Mouse (Mus musculus): ENCODE results near the gene Ltbp4.

Ltbp4 gene

GRCm38 (mm10) chr7:27355745-27356240 lies 18.3 kb upstream of the Ltbp4 start, which contains the start of gene Shkbp1:
Gene Shkbp1 (minus strand): TSS chr7:27356019.
- peak; percentile 74 for DNase-seq (ENCODE audit: low spot score)

GRCm38 (mm10) chr7:27355261-27355660 lies 17.8 kb upstream of the Ltbp4 start:
- DNase-seq (ENCODE audit: low spot score): no peak

- no peak for DNase-seq (ENCODE audit: low spot score)
These were observed 17.3 kb upstream of the Ltbp4 start for GRCm38 (mm10) chr7:27354783-27355182.

GRCm38 (mm10) chr7:27354144-27354543 lies 16.7 kb upstream of the Ltbp4 start:
- DNase-seq (ENCODE audit: low spot score): no peak

GRCm38 (mm10) chr7:27345444-27345843 lies 8.0 kb upstream of the Ltbp4 start:
- DNase-seq (ENCODE audit: low spot score): no peak

- DNase-seq (ENCODE audit: low spot score): no peak
These were observed 5.1 kb upstream of the Ltbp4 start for GRCm38 (mm10) chr7:27342595-27342994.

- peak; percentile 70 for DNase-seq (ENCODE audit: low spot score)
These were observed 2.0 kb upstream of the Ltbp4 start for GRCm38 (mm10) chr7:27339519-27339918.

- no peak for DNase-seq (ENCODE audit: low spot score)
These were observed 1.6 kb upstream of the Ltbp4 start for GRCm38 (mm10) chr7:27339114-27339513.

- DNase-seq (ENCODE audit: low spot score): peak; percentile 83
These were observed 1.3 kb downstream of the Ltbp4 start for GRCm38 (mm10) chr7:27335928-27336823.

DNA sequence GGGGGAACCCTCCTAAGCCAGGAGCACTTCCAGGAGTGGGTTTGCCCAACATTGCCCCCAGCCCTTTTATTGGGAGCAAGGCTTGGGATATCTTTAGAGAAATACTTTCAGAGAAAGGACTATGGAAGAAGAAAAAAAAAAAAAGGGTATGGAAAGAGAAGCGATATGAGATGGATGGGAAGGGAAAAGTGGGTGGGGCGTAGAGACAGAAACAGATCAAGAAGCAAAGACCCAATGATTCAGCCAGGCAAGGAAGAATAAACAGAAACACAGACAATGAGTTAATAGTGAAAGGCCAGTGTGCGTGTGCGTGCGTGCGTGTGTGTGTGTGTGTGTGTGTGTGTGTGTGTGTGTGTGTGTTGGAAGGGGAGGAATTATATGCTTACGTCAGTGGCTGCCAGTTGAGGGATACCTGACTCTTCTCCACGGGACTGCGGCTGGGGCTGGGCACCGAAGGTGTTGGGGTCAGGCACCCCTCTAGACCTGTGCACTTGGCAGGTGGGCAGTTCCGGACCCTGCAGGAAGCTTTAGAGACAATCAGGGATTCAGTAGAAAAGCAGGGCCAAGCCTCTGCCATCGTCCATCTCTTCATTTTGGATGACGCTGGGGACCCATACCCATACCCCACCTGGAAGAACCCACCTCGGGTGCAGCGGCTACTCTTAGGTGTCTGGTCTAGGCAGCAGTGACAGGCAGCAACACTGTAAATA lies 2.3 kb downstream of the Ltbp4 start:
- no peak for DNase-seq (ENCODE audit: low spot score)

- no peak for DNase-seq (ENCODE audit: low spot score)
These were observed 3.0 kb downstream of the Ltbp4 start for GRCm38 (mm10) chr7:27334405-27334911.

- no peak for DNase-seq (ENCODE audit: low spot score)
These were observed 4.1 kb downstream of the Ltbp4 start for GRCm38 (mm10) chr7:27333316-27333941.

DNA sequence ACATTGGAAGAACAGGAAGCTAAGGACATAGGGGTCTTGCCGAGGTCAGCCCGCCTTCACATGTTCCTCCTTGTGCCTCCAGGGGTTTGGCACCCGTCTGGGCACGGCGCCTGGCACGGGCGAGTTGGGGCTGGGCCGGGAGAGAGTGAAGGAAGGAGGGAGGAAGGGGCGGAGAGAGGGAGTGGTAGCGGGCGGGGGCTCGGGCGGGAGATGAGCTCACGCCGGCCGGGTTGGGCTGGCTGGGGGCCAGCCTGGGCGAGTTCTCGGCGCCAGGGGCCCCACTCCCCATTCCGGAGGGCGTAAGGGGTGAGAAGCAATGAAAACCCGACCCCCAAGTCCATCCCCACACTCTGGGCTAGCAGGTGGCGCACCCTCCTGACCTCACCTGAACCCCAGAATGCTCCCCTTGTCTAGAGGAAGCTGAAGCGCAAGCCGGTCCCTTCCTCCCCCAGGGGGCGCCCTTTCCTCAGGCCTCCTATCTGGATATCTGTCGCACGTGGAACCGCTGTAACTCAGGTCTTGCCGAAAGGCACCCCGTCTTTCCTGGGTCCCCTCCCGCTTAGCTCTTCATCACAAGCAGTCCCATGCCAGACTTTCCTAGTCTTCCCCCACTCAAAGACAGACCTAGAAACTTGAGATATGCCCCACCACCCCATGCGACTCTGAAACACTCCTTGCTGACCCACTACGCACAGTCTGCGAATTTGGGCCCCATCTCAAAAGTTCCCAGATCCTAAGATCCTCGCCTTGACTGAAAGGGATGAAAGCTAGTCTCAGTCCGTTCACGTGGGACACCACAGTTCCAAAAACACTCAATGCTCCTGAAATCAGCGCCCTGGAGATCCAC lies 4.9 kb downstream of the Ltbp4 start:
- no peak for DNase-seq (ENCODE audit: low spot score)

- no peak for DNase-seq (ENCODE audit: low spot score)
These were observed 5.6 kb downstream of the Ltbp4 start for GRCm38 (mm10) chr7:27331854-27332253.

DNA sequence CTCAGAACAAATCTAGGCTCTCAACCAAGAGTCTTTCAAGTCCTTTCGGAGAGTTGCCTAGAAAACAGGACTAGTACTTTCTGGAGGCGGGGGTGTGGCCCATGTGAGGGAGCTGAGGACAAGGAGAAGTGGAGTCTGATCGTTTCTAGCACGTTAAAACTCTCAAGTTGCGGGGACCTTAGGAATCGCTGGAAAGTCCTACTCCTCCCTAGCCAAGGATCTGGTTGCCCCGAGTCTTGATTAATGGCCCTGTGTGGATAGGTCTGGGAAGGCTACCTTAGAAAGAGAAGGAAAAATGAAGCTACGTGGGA lies 6.0 kb downstream of the Ltbp4 start:
- DNase-seq (ENCODE audit: low spot score): no peak

DNA sequence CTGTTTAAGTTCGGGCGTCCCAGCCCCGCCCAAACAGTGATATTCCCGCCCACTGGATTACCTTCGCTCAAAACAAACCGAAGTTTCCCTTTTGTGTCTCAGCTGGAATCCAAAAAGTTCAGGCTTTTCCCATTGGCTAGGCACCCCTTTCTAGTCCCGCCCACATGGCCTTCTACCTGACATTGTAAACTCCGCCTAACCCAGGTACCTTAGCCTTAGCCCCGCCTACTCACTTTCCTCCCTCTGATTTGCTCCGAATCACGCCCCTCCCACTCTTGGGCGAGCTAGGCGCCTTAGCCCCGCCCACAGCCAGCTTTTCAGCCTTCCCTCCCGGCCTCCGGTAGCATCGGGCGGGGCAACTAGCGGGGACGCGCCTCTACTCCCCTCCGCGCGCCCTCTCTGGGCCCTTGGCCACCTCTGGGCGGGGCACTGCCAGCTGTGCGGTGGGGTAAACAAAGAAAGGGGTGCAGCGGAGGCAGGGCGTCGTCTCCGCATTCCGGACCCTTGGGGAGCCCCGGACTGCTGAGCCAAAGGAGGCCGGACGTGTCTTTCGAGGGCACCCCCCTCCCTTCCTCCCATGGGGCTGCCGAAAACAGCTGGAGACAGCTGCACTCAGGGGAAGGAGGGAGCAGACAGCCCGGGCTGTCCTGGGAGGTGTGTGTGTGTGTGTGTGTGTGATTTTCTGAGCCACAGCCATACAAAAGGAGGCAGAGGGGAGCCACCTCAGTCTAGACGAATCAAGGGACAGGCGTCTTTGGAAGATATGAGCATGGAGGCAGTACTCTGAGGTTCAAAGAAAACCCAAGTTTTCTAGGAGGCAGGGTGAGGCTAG lies 6.6 kb downstream of the Ltbp4 start:
- peak; percentile 66 for DNase-seq (ENCODE audit: low spot score)

GRCm38 (mm10) chr7:27329981-27330380 lies 7.5 kb downstream of the Ltbp4 start:
- no peak for DNase-seq (ENCODE audit: low spot score)

GRCm38 (mm10) chr7:27329326-27329947 lies 8.1 kb downstream of the Ltbp4 start:
- DNase-seq (ENCODE audit: low spot score): no peak

GRCm38 (mm10) chr7:27328648-27329047 lies 8.8 kb downstream of the Ltbp4 start:
- no peak for DNase-seq (ENCODE audit: low spot score)

GRCm38 (mm10) chr7:27328161-27328560 lies 9.3 kb downstream of the Ltbp4 start:
- DNase-seq (ENCODE audit: low spot score): no peak

Measured in left cerebral cortex, adult 11 months (tissue).